Mouse (Mus musculus): ENCODE data around the gene Heyl.

The Heyl gene

GRCm38 (mm10) chr4:123233492-123234084 is at the start of gene Heyl:
Heyl (plus strand) TSS chr4:123233556.
- no peak for DNase-seq (ENCODE audit: low spot score)

- peak; percentile 43 for DNase-seq (ENCODE audit: low spot score)
These were observed 48.5 kb upstream of the Heyl start for GRCm38 (mm10) chr4:123184816-123185215.

GRCm38 (mm10) chr4:123192336-123192735 is 41.0 kb upstream of the Heyl start:
- DNase-seq (ENCODE audit: low spot score), result no peak

GRCm38 (mm10) chr4:123193791-123194190 is 39.6 kb upstream of the Heyl start:
- no peak for DNase-seq (ENCODE audit: low spot score)

- no peak for DNase-seq (ENCODE audit: low spot score)
These were observed 36.7 kb upstream of the Heyl start for GRCm38 (mm10) chr4:123196695-123197094.

- DNase-seq (ENCODE audit: low spot score), result peak; percentile 60
These were observed 32.6 kb upstream of the Heyl start for GRCm38 (mm10) chr4:123200771-123201185.

- peak; percentile 39 for DNase-seq (ENCODE audit: low spot score)
These were observed 31.9 kb upstream of the Heyl start, which contains the start of gene Nt5c1a for GRCm38 (mm10) chr4:123201186-123202093. Nt5c1a (plus strand) TSS chr4:123201504.

- no peak for DNase-seq (ENCODE audit: low spot score)
These were observed 31.3 kb upstream of the Heyl start for GRCm38 (mm10) chr4:123202094-123202420.

GRCm38 (mm10) chr4:123207337-123207736 is 26.0 kb upstream of the Heyl start:
- no peak for DNase-seq (ENCODE audit: low spot score)

GRCm38 (mm10) chr4:123210996-123211395 is 22.4 kb upstream of the Heyl start:
- DNase-seq (ENCODE audit: low spot score), result no peak

GRCm38 (mm10) chr4:123211453-123211852 is 21.9 kb upstream of the Heyl start:
- no peak for DNase-seq (ENCODE audit: low spot score)

- no peak for DNase-seq (ENCODE audit: low spot score)
These were observed 21.0 kb upstream of the Heyl start for GRCm38 (mm10) chr4:123212330-123212729.

GRCm38 (mm10) chr4:123213975-123214374 is 19.4 kb upstream of the Heyl start:
- DNase-seq (ENCODE audit: low spot score), result no peak

- no peak for DNase-seq (ENCODE audit: low spot score)
These were observed 18.0 kb upstream of the Heyl start for GRCm38 (mm10) chr4:123215367-123215766.

GRCm38 (mm10) chr4:123216782-123217181 is 16.6 kb upstream of the Heyl start:
- DNase-seq (ENCODE audit: low spot score), result no peak

- DNase-seq (ENCODE audit: low spot score), result peak; percentile 73
These were observed 13.5 kb upstream of the Heyl start for GRCm38 (mm10) chr4:123219720-123220357.

GRCm38 (mm10) chr4:123220637-123221036 is 12.7 kb upstream of the Heyl start:
- no peak for DNase-seq (ENCODE audit: low spot score)

- no peak for DNase-seq (ENCODE audit: low spot score)
These were observed 10.0 kb upstream of the Heyl start for GRCm38 (mm10) chr4:123223309-123223708.

GRCm38 (mm10) chr4:123225718-123226403 is 7.5 kb upstream of the Heyl start:
- DNase-seq (ENCODE audit: low spot score), result no peak

- no peak for DNase-seq (ENCODE audit: low spot score)
These were observed 5.6 kb upstream of the Heyl start for GRCm38 (mm10) chr4:123227707-123228106.

GRCm38 (mm10) chr4:123228270-123228669 is 5.1 kb upstream of the Heyl start:
- DNase-seq (ENCODE audit: low spot score), result no peak

GRCm38 (mm10) chr4:123229166-123229565 is 4.2 kb upstream of the Heyl start:
- DNase-seq (ENCODE audit: low spot score), result no peak
